Mouse (Mus musculus) bone marrow macrophage, adult 2 months (primary cell): ENCODE measurements at regions not wholly inside any gene's neighbourhood (a gene's known extent, or its start where the extent isn't known, plus 50 kb on each side); places are given as distances from the start of the nearest gene placed in this dataset.

Experiments
- H3K27ac ChIP-seq: 2 replicates; pipeline ENCODE4 v1.5.1; 2012; ENCODE audit warnings: low read depth, low read length; ENCODE audit not compliant: insufficient read depth
- H3K4me1 ChIP-seq: 2 replicates; pipeline ENCODE4 v1.6.1; 2012; ENCODE audit warnings: low read length; ENCODE audit not compliant: control insufficient read depth, insufficient read depth
- H3K4me3 ChIP-seq: 2 replicates; pipeline ENCODE4 v1.5.1; 2012; ENCODE audit warnings: mild to moderate bottlenecking, low read length, moderate library complexity; ENCODE audit not compliant: insufficient read depth
- CTCF ChIP-seq: IDR thresholded peaks from 2 replicates; pipeline ENCODE4 v1.5.1; 2012; ENCODE audit warnings: low read depth, mild to moderate bottlenecking, low read length, moderate library complexity
- POLR2A ChIP-seq: IDR thresholded peaks from 2 replicates; pipeline ENCODE4 v1.6.1; 2012; ENCODE audit warnings: mild to moderate bottlenecking, low read depth, low read length, borderline replicate concordance

GRCm38 (mm10) chr1:7574787-7575186 is 2767.1 kb downstream of the Gm37988 start:
- TF ChIP-seq CTCF: no peak
- no peak for TF ChIP-seq POLR2A
- no peaks in the 10 kb centered on the region for H3K4me1 ChIP-seq
- no peak overlapping the region for H3K4me3 ChIP-seq
- H3K27ac ChIP-seq: no peak overlapping the region

- no peaks in the 10 kb centered on the region for H3K4me1 ChIP-seq
- TF ChIP-seq POLR2A: no peak
- TF ChIP-seq CTCF: no peak
- H3K27ac ChIP-seq: no peak overlapping the region
- no peak overlapping the region for H3K4me3 ChIP-seq
Observed at GRCm38 (mm10) chr1:7586409-7586808, 2778.7 kb downstream of the Gm37988 start.

- TF ChIP-seq POLR2A (no peak), CTCF (no peak)
- no peaks in the 10 kb centered on the region for H3K4me1 ChIP-seq
- H3K27ac ChIP-seq: no peak overlapping the region
- H3K4me3 ChIP-seq: no peak overlapping the region
Observed at GRCm38 (mm10) chr1:7591327-7591726, 2783.6 kb downstream of the Gm37988 start.
